Mouse (Mus musculus) brain, adult 2 months (tissue): ENCODE data around the gene Txn1.

Experiments used
- DNase-seq: peaks from one replicate; pipeline ENCODE4 v3.0.0; 2011; ENCODE audit warnings: low read depth, low spot score

The Txn1 gene

GRCm38 (mm10) chr4:57940631-57941030, 15.6 kb downstream of the Txn1 start:
- DNase-seq, result no peak

- no peak for DNase-seq
These were observed 18.9 kb downstream of the Txn1 start for GRCm38 (mm10) chr4:57937292-57937691.

DNA sequence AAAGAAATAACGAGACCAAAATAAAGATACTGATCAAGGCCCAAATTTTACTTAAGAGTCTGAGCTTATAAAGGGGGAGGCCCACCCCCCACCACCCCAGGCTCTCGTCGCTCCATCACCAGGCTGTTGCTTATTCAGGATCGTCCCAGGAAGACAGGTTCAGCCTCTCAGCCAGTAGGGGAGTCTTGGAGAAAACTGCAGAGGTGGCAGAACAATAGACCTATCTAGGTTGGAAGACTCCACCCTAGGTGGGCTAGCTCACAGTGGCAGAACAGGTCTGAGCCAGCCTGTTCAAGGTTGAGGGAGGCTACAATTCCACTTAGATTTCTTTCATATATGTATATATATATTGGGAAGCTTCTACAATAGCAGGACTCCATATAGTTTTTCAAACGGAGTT, 22.0 kb downstream of the Txn1 start:
- no peak for DNase-seq

DNA sequence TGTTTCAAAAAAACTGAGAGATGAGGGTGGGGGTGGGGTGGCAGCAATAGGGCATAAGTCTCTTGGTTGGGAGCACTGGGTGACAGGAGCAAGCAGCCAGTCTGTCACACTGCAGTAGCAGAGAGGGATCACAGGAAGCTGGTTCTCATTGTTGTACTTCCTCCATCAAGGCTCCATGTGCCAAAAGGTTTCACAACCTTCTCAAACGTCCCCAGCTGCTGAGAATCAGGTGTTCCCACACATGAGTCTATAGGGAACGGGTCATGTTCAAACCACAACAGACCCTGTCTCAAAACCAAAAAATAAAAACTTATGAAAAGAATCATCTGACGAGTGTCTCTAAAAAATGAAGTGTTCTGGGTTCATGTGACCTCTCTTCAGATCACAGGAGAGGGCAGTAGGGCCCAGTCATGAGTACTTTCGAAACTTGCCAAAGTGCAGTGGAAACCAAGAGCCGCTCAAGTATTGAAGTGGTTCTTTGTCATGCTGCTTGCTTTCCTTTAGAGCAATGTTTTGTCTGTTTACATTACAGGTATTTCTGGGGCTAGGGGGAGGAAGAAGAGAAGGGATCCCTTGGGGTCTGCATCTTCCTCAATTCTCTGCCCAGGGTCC, 25.5 kb downstream of the Txn1 start:
- DNase-seq, result no peak

DNA sequence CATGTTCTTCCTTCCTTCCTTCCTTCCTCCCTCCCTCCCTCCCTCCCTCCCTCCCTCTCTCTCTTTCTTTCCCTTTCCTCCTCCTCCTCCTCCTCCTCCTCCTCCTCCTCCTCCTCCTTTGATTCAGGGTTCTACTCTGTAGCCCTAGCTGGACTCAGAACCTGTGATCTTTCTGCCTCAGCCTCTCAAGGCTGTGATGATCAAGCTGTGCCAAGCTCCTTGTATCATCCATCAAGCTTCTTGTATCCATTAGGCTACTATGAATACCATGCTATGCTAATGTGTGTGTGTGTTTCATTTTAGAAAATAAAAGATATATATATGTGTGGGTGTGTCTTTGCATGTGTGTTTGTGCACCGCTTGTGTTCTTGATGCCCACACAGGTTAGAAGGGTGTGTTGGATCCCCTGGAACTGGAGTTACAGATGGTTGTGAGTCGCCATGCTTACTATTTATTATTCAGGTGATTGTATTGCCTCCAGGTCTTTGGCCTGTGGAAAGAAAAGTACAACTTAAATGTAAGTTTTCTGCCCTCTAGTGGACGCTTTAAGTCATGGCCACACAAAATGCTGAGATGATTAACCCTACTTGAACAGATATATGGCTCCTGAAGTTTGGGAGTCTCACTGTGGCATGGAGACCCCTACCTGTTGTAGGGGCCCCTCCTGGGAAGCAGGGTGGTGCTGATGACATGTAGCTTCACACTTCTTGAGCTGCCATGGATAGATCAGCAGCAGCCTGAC, 28.6 kb downstream of the Txn1 start:
- peak; percentile 63 for DNase-seq

DNA sequence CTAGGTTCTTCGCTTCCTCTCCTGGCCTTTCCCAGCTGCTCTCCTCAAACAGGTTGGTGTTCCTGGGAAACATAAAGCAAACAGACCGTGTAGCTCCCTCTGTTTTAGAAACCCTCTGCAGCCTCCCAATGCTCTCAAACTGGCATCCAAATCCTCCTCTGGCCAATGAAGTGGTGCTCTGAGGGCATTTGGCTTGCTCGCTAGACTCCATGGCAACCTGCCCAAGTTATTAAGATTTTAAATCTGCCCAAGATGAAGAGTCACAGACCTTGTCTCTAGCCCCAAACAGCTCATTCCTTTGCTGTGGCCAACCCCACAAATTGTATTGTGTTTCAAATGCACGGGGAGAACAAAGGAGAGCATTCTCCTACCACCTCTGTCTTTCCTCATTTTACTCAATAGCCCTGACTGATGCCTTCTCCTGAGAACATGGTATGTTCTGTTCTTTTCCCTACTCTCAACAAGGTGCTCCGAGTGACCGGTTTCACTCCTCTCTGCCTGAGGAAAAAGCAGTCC, 31.6 kb downstream of the Txn1 start:
- DNase-seq, result no peak

DNA sequence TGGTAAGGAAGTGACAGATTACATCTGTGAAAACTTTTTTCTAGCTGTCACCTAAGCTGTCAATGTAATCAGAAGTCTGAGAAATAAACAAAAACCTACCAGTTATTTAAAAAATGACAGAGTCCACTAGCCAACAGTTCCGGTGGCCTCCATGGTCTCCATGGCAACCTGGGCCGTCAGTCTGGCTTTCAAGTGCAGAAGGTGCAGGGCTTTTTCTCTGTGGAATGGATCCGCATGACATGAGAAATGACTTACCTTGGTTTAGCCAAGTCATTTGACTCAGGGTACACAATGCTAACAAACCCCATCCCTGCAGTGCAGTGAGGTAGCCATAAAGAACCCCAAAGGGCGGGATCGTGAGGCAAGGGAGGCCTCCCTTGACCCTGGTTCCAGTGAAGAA, 34.0 kb downstream of the Txn1 start:
- DNase-seq, result no peak

GRCm38 (mm10) chr4:57920522-57920921, 35.7 kb downstream of the Txn1 start:
- no peak for DNase-seq

- no peak for DNase-seq
These were observed 36.5 kb downstream of the Txn1 start for GRCm38 (mm10) chr4:57919494-57920423.

GRCm38 (mm10) chr4:57916711-57917110, 39.5 kb downstream of the Txn1 start:
- no peak for DNase-seq

DNA sequence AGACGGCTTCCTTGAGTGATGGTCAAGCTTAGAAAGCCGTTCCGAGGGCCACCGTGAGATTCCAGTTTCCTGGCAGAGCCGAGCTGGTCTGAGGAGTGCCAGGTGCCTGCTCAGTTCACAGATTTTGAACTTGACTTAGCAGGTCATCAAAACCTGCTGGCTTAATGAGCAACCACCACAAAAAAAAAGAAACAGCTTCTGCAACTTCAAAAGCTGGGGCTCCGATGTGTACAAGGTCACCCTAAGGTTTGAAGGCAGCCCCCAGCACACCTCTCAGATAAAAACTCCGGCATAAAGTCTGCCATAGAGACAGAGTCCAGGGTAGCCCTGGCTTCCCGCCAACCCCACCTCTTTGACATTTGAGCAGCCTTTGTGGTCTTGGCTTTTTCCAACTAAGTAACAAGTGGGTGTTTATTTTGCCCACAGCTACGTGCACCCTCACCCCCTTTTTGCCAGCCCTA, 40.0 kb downstream of the Txn1 start, which contains the start of gene D630039A03Rik:
Gene D630039A03Rik, minus strand, starts transcription at position 97 of the 461 bp plus-strand sequence.
- peak; percentile 71 for DNase-seq

GRCm38 (mm10) chr4:57915216-57915965, 40.8 kb downstream of the Txn1 start:
- DNase-seq, result peak; percentile 91

- peak; percentile 23 for DNase-seq
These were observed 41.7 kb downstream of the Txn1 start for GRCm38 (mm10) chr4:57914193-57915190.

- no peak for DNase-seq
These were observed 43.2 kb downstream of the Txn1 start for GRCm38 (mm10) chr4:57913021-57913420.

GRCm38 (mm10) chr4:57908860-57909259, 47.4 kb downstream of the Txn1 start:
- no peak for DNase-seq

DNA sequence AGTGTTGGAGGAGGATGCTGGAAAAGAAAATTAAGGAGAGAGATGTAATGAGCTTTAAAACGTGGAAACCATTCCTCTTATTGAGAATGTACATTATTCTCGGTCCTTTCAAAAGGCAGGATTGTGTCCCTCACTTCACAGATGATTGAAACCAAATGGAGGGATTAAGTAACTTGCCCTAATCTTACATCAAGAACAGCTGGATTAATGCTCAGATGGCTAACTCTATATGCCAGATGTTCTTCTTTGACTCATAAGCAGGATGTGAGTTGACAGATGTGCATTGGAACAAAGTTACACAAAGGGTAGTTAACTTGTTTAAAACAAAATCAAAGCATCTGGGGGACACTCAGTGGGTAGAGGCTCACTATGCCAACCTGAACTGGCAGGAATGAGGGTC, 49.5 kb downstream of the Txn1 start:
- no peak for DNase-seq

- DNase-seq, result peak; percentile 18
These were observed 51.6 kb downstream of the Txn1 start for GRCm38 (mm10) chr4:57904638-57905037.

DNA sequence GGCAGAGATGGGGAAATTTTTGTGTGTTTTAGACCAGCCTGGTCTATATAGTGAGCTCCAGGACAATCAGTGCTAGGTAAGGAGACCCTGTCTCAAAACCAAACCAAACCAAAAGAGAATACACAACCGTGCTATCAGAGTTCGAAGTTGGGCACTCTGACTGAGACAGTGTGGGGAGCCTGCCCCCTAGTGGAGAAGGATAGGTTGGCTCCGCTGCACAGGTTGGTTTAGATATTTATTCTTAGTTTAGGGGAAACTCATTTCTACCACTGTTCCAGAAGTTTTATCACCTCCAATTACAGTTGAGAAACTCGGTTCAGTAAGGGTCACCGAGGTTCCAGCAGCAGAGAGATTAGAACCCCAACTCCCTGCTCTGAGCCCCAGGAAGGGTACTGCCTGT, 52.0 kb downstream of the Txn1 start:
- DNase-seq, result peak; percentile 60

GRCm38 (mm10) chr4:57902619-57903018, 53.6 kb downstream of the Txn1 start:
- DNase-seq, result no peak

DNA sequence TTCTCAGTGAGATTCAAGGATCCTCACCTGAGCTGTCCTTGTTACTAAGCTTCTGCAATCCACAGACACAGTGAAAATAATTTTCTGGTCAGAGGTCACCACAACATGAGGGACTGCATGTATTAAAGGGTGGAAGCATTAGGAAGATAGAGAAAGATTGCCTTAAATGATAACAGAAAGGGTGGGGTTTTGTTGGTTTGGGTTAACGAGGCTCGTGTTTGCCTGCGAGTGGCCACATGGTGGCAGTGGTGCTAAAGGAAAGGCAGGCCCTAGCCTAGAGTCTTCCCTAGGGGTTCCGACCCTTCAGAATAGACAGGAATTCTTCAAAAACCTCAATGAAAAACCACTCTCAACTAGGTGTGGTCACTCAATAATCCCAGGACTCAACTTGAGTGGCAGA, 55.0 kb downstream of the Txn1 start:
- peak; percentile 53 for DNase-seq
